Mouse (Mus musculus) adipocyte (in vitro differentiated cells): Measurements from ENCODE around the gene Olfr1378.
A peak's percentile ranks its signal among the peaks of the same experiment; 100 is the strongest.

Experiments used
- DNase-seq: peaks from one replicate; pipeline ENCODE4 v3.0.0-alpha.2; 2016; ENCODE audit warnings: low spot score

The Olfr1378 gene

GRCm38 (mm10) chr11:50966230-50966629 is at the start of gene Olfr1378:
Olfr1378 (plus strand) TSS chr11:50966530.
- DNase-seq: no peak

GRCm38 (mm10) chr11:50930469-50931014 is 35.8 kb upstream of the Olfr1378 start:
- no peak for DNase-seq

GRCm38 (mm10) chr11:50931021-50931420 is 35.3 kb upstream of the Olfr1378 start:
- DNase-seq: peak; percentile 8

- peak; percentile 64 for DNase-seq
Observed at GRCm38 (mm10) chr11:50931451-50931866, 34.9 kb upstream of the Olfr1378 start, which contains the start of gene Zfp354b. Zfp354b (minus strand) TSS chr11:50931633.

- no peak for DNase-seq
Observed at GRCm38 (mm10) chr11:50932040-50932439, 34.3 kb upstream of the Olfr1378 start.

- DNase-seq: no peak
Observed at GRCm38 (mm10) chr11:50938435-50938834, 27.9 kb upstream of the Olfr1378 start.

GRCm38 (mm10) chr11:50939621-50940366 is 26.5 kb upstream of the Olfr1378 start:
- DNase-seq: peak; percentile 62

GRCm38 (mm10) chr11:50942386-50942785 is 23.9 kb upstream of the Olfr1378 start:
- DNase-seq: no peak

GRCm38 (mm10) chr11:50943506-50943905 is 22.8 kb upstream of the Olfr1378 start, which contains the start of gene 4933414I15Rik:
4933414I15Rik (minus strand) TSS chr11:50943765.
- no peak for DNase-seq

- no peak for DNase-seq
Observed at GRCm38 (mm10) chr11:50952290-50952689, 14.0 kb upstream of the Olfr1378 start.

- no peak for DNase-seq
Observed at GRCm38 (mm10) chr11:50953665-50954064, 12.7 kb upstream of the Olfr1378 start, which contains the start of gene Prop1. Prop1 (minus strand) TSS chr11:50953765.

- no peak for DNase-seq
Observed at GRCm38 (mm10) chr11:50964886-50965285, 1.4 kb upstream of the Olfr1378 start.

- DNase-seq: no peak
Observed at GRCm38 (mm10) chr11:50977216-50977615, 10.9 kb downstream of the Olfr1378 start.

- DNase-seq: no peak
Observed at GRCm38 (mm10) chr11:50981667-50982066, 15.3 kb downstream of the Olfr1378 start, which contains the start of gene Olfr1377. Olfr1377 (plus strand) TSS chr11:50981967.

- DNase-seq: no peak
Observed at GRCm38 (mm10) chr11:51003296-51003695, 37.0 kb downstream of the Olfr1378 start, which contains the start of gene Olfr51. Olfr51 (plus strand) TSS chr11:51003596.

GRCm38 (mm10) chr11:51011821-51012220 is 45.5 kb downstream of the Olfr1378 start:
- peak; percentile 24 for DNase-seq

GRCm38 (mm10) chr11:51013936-51014335 is 47.6 kb downstream of the Olfr1378 start, which contains the start of gene Olfr54:
Olfr54 (plus strand) TSS chr11:51014236.
- no peak for DNase-seq

GRCm38 (mm10) chr11:51016341-51016740 is 50.0 kb downstream of the Olfr1378 start:
- DNase-seq: no peak
